Mouse (Mus musculus): ENCODE measurements around the gene Flnb.

GRCm38 (mm10) chr14:8000247-8000646 is 182.5 kb downstream of the Flnb start:
- TF ChIP-seq CTCF (IDR thresholded peaks at IDR 0.05) = no peak
- TF ChIP-seq EP300 (IDR thresholded peaks at IDR 0.05) = no peak

Data from lung, postnatal 0 days (tissue).